Mouse (Mus musculus) G1E-ER4 (cell line): ENCODE data around the gene Gm28778. TPM values are rescaled to one million over a fixed set of nuclear protein-coding genes. Genes with fewer than 3 reads are reported as not detected.

Experiments
- GATA1 ChIP-seq: IDR thresholded peaks from one replicate; pipeline ENCODE4 v1.8.0; 2012; ENCODE audit warnings: low read length, inconsistent platforms
- polyA plus RNA-seq: library from polyadenylated mRNA; stranded (reverse); fragments of >175 nt; gene quantifications from 2 replicates; pipeline ENCODE4 v1.2.3, GENCODE M21; 2012

Gm28778 gene
- polyA plus RNA-seq, 1 experiment, result not detected

DNA sequence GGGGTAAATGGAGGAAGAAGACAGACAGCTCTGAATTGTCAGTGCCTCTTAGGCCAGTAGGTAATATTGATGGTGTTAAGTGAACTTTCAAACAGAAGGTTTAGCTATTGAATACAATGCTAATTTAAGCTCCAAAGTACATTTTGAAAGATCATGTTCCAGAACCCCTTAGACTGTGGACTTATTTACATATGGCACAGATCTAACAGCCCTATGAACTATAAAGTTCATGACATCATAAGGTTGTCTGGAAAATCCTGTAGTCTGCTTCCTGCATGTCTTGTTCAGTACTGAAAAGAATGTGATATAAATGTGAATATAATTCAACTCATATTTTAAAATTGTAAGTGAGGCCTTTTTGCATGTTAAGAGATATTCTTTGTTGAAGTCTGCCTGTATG is 62.1 kb downstream of the Gm28778 start:
- no peak for TF ChIP-seq GATA1

Other genes starting within 250 kb of the Gm28778 start
- not detected in 2 replicates for gene Mstn, start 235.5 kb upstream of the Gm28778 start, polyA plus RNA-seq
- not detected in 2 replicates for gene 1700019A02Rik, start 109.5 kb upstream of the Gm28778 start, polyA plus RNA-seq
- 2.8 and 3.2 TPM in 2 replicates for gene Pms1, start 93 bp upstream of the Gm28778 start, polyA plus RNA-seq
- gene Ormdl1, start within 50 bp of the Gm28778 start, polyA plus RNA-seq, result 1.3 and 2.3 TPM in 2 replicates
- 0.95 and 1.7 TPM in 2 replicates for gene Osgepl1, start 16.5 kb downstream of the Gm28778 start, polyA plus RNA-seq
- gene Asdurf, start 55.5 kb downstream of the Gm28778 start, polyA plus RNA-seq, result 21.6 and 50.8 TPM in 2 replicates
- gene Gm28551, start 55.6 kb downstream of the Gm28778 start, polyA plus RNA-seq, result 0.02 TPM in 1 of 2 replicates, not detected in the other
- gene Asnsd1, start 55.6 kb downstream of the Gm28778 start, polyA plus RNA-seq, result 56.3 and 85.0 TPM in 2 replicates